Mouse (Mus musculus): ENCODE data around the gene Sf1. TPM values are rescaled to one million over a fixed set of nuclear protein-coding genes. Genes with fewer than 3 reads are reported as not detected.

Sf1 gene
- polyA plus RNA-seq, 1 experiment from 2014 or later, result 42.3 TPM

GRCm38 (mm10) chr19:6393637-6394036 is 30.1 kb downstream of the Sf1 start:
- Histone ChIP-seq H3K9me3 (ENCODE audit: control insufficient read depth, low read length) (no peaks in the 10 kb centered on the region), H3K9ac (ENCODE audit: low read length) (no peak overlapping the region), H3K36me3 (ENCODE audit: control insufficient read depth, insufficient read depth, low read length) (no peaks in the 10 kb centered on the region), H3K4me3 (ENCODE audit: low read depth, low read length) (no peak overlapping the region), H3K27ac (replicated peaks) (no peak overlapping the region), H3K4me1 (replicated peaks; ENCODE audit: control insufficient read depth, insufficient read depth) (no peaks in the 10 kb centered on the region), H3K27me3 (ENCODE audit: control insufficient read depth, insufficient read depth, low read length) (no peaks in the 10 kb centered on the region), H3K4me2 (replicated peaks; ENCODE audit: low read depth) (no peak overlapping the region)
- no peak for TF ChIP-seq EP300 (optimal IDR thresholded peaks at IDR 0.05)
- TF ChIP-seq CTCF (IDR thresholded peaks at IDR 0.05; ENCODE audit: low read depth), result no peak
- no peak for ATAC-seq (ENCODE audit: low FRiP score, low TSS enrichment)
- 91% methylated on average over 16 of the region's 16 CpGs for WGBS
- DNase-seq (ENCODE audit: low spot score), result peak; percentile 11

DNA sequence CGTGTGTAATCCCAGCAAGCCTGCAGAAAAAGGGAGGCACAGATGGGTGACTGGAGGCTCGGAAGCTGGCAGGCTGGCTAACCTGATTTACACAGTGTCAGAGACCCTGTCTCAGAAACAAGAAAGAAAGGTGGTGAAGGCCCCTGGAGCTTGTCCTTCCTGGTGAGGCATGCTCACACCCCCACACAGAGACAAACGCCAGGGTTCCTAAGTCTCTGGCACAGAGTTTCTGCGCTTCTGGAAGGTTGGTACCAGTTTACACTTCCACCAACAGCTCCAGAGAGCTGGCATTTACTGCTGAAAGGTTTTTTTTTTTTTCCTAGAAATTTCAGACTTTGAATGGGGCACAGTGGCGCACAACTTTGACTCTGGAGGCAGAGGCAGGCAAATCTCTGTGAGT is 32.7 kb downstream of the Sf1 start:
- H3K4me2 ChIP-seq (replicated peaks; ENCODE audit: low read depth), result no peak overlapping the region
- DNase-seq (ENCODE audit: low spot score) (no peak), ATAC-seq (ENCODE audit: low FRiP score, low TSS enrichment) (no peak)
- H3K4me1 ChIP-seq (replicated peaks; ENCODE audit: control insufficient read depth, insufficient read depth), result no peaks in the 10 kb centered on the region
- H3K36me3 ChIP-seq (ENCODE audit: control insufficient read depth, insufficient read depth, low read length), result no peaks in the 10 kb centered on the region
- TF ChIP-seq CTCF (IDR thresholded peaks at IDR 0.05; ENCODE audit: low read depth) (no peak), EP300 (optimal IDR thresholded peaks at IDR 0.05) (no peak)
- no peak overlapping the region for H3K27ac ChIP-seq (replicated peaks)
- WGBS, result 82% methylated on average over 5 of the region's 5 CpGs
- no peaks in the 10 kb centered on the region for H3K27me3 ChIP-seq (ENCODE audit: control insufficient read depth, insufficient read depth, low read length)
- H3K9me3 ChIP-seq (ENCODE audit: control insufficient read depth, low read length), result no peaks in the 10 kb centered on the region
- H3K4me3 ChIP-seq (ENCODE audit: low read depth, low read length), result no peak overlapping the region
- H3K9ac ChIP-seq (ENCODE audit: low read length), result no peak overlapping the region

DNA sequence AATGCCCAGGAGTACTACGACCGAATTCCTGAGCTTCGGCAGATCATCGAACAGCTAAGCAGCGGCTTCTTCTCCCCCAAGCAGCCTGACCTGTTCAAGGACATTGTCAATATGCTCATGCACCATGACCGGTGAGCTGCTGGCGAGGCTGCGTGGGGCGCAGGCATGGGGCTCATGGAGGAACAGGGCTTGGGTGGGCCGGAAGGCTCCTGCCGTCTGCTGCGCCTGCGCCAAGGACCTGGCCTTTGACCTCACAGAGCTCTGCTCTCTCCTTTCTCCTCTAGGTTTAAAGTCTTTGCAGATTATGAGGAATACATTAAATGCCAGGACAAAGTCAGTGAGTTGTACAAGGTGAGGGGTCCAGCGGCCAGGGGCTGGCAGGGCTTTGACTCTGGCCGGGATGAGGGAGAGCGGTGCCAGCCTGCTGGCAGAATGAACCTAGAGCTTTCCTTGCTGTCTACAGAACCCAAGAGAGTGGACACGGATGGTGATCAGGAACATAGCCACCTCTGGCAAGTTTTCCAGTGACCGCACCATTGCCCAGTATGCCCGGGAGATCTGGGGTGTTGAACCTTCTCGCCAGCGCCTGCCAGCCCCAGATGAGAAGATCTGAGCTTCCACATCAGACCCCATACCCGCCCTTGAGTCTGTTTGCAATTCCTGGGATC is 34.2 kb downstream of the Sf1 start:
- Histone ChIP-seq H3K4me3 (ENCODE audit: low read depth, low read length) (no peak overlapping the region), H3K9ac (ENCODE audit: low read length) (no peak overlapping the region), H3K36me3 (ENCODE audit: control insufficient read depth, insufficient read depth, low read length) (no peaks in the 10 kb centered on the region), H3K27me3 (ENCODE audit: control insufficient read depth, insufficient read depth, low read length) (no peaks in the 10 kb centered on the region), H3K4me1 (replicated peaks; ENCODE audit: control insufficient read depth, insufficient read depth) (no peaks in the 10 kb centered on the region), H3K4me2 (replicated peaks; ENCODE audit: low read depth) (no peak overlapping the region), H3K27ac (replicated peaks) (no peak overlapping the region), H3K9me3 (ENCODE audit: control insufficient read depth, low read length) (no peaks in the 10 kb centered on the region)
- no peak for TF ChIP-seq EP300 (optimal IDR thresholded peaks at IDR 0.05)
- no peak for TF ChIP-seq CTCF (IDR thresholded peaks at IDR 0.05; ENCODE audit: low read depth)
- DNase-seq (ENCODE audit: low spot score) (no peak), ATAC-seq (ENCODE audit: low FRiP score, low TSS enrichment) (no peak)
- 83% methylated on average over 22 of the region's 22 CpGs for WGBS

DNA sequence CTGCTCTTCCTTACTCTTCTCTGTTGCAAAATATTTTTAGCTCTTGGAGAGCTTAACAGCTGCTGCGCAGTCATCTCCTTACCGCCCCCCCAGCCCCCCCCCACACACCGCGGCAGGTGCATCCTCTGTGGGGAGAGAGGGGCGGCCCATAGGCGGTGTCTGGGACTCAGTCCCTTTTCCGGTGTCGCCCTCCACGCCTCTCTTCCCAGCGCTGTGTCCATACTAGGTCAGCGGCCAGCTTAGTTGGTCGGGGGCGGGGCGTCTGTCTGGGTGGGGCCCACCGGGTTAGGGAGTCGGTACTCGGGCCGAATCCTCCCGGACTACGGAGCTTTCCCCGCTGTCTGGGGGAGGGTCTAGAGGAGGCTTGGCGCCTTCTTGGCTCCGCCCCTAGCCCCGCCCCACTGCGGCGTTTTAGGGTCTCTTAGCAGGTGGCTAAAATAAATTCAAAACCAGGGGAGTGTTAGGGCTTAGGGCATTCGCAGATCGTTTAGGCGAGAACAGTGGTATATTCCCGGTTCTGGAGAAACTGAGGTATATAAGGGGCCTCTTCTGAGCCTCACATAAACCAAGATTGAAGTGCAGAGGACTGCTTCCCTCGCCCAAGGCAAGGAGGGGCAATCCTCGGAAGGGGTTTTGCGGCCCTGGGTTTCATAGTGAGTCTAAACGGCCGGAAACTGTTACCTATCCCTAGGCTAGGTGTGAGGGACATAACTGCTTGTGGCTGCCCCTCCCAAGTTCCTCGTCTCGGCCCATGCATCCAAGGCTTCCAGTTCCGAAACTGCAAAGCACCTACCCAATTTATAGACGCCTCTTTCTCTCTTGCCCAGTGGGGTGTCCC is 35.2 kb downstream of the Sf1 start:
- Histone ChIP-seq H3K36me3 (ENCODE audit: control insufficient read depth, insufficient read depth, low read length) (no peaks in the 10 kb centered on the region), H3K27me3 (ENCODE audit: control insufficient read depth, insufficient read depth, low read length) (no peaks in the 10 kb centered on the region), H3K9ac (ENCODE audit: low read length) (peak overlapping the region; percentile 64), H3K4me2 (replicated peaks; ENCODE audit: low read depth) (peak overlapping the region; percentile 99), H3K4me3 (ENCODE audit: low read depth, low read length) (peak overlapping the region; percentile 62), H3K4me1 (replicated peaks; ENCODE audit: control insufficient read depth, insufficient read depth) (no peaks in the 10 kb centered on the region), H3K27ac (replicated peaks) (peak overlapping the region; percentile 81), H3K9me3 (ENCODE audit: control insufficient read depth, low read length) (no peaks in the 10 kb centered on the region)
- ATAC-seq (ENCODE audit: low FRiP score, low TSS enrichment) (peak; percentile 64), DNase-seq (ENCODE audit: low spot score) (peak; percentile 78)
- TF ChIP-seq CTCF (IDR thresholded peaks at IDR 0.05; ENCODE audit: low read depth), result no peak
- no peak for TF ChIP-seq EP300 (optimal IDR thresholded peaks at IDR 0.05)
- 1% methylated on average over 39 of the region's 39 CpGs for WGBS

- Histone ChIP-seq H3K27ac (replicated peaks) (peak within 1 kb of the TSS; percentile 81), H3K4me2 (replicated peaks; ENCODE audit: low read depth) (peak within 1 kb of the TSS; percentile 99), H3K4me3 (ENCODE audit: low read depth, low read length) (peak within 1 kb of the TSS; percentile 62), H3K36me3 (ENCODE audit: control insufficient read depth, insufficient read depth, low read length) (no peaks in the 10 kb centered on the region), H3K27me3 (ENCODE audit: control insufficient read depth, insufficient read depth, low read length) (no peaks in the 10 kb centered on the region), H3K4me1 (replicated peaks; ENCODE audit: control insufficient read depth, insufficient read depth) (no peaks in the 10 kb centered on the region), H3K9me3 (ENCODE audit: control insufficient read depth, low read length) (no peaks in the 10 kb centered on the region), H3K9ac (ENCODE audit: low read length) (peak within 1 kb of the TSS; percentile 64)
- peak; percentile 57 for DNase-seq (ENCODE audit: low spot score)
- TF ChIP-seq CTCF (IDR thresholded peaks at IDR 0.05; ENCODE audit: low read depth) (no peak), EP300 (optimal IDR thresholded peaks at IDR 0.05) (no peak)
- 0 out of 2 replicates have a peak, but pooled peaks have one; percentile 6 for ATAC-seq (ENCODE audit: low FRiP score, low TSS enrichment)
- 0% methylated on average over 39 of the region's 87 CpGs for WGBS
These were observed 36.0 kb downstream of the Sf1 start, which contains the start of gene Rasgrp2 for GRCm38 (mm10) chr19:6399285-6400095. Gene Rasgrp2, plus strand, starts transcription at chr19:6399340.

Data from stomach, postnatal 0 days (tissue).